Mouse (Mus musculus) hindbrain, embryonic 16.5 days (tissue): ENCODE results near the gene Gm20605. TPM values are rescaled to one million over a fixed set of nuclear protein-coding genes. Genes with fewer than 3 reads are reported as not detected.

Experiments used
- ATAC-seq: fragments of 200-750 bp; cut with Nextera tagmentation; 2 replicates; pipeline ENCODE4 v1.8.0; 2017; ENCODE audit warnings: moderate TSS enrichment, moderate library complexity
- H3K27ac ChIP-seq: fragments of 300-500 bp; sonication (generic); 2 replicates; pipeline ENCODE4 v1.5.1; 2014; ENCODE audit warnings: low read depth, mild to moderate bottlenecking, control low read depth, low read length, moderate library complexity
- H3K27me3 ChIP-seq: fragments of 300-500 bp; sonication (generic); replicated peaks from 2 replicates; pipeline ENCODE4 v1.6.1; 2014; ENCODE audit warnings: low read length; ENCODE audit not compliant: control insufficient read depth, insufficient read depth
- H3K36me3 ChIP-seq: fragments of 300-500 bp; sonication (generic); 2 replicates; pipeline ENCODE4 v1.6.1; 2014; ENCODE audit warnings: mild to moderate bottlenecking, low read length, moderate library complexity, mixed read lengths; ENCODE audit not compliant: control insufficient read depth, insufficient read depth
- H3K4me1 ChIP-seq: fragments of 300-500 bp; sonication (generic); 2 replicates; pipeline ENCODE4 v1.6.1; 2014; ENCODE audit warnings: low read depth, low read length; ENCODE audit not compliant: control insufficient read depth, insufficient read depth
- H3K4me2 ChIP-seq: fragments of 300-500 bp; sonication (generic); 2 replicates; pipeline ENCODE4 v1.6.1; 2014; ENCODE audit warnings: mild to moderate bottlenecking, low read length, control low read depth, moderate library complexity
- H3K4me3 ChIP-seq: fragments of 300-500 bp; sonication (generic); 2 replicates; pipeline ENCODE4 v1.5.1; 2014; ENCODE audit warnings: mild to moderate bottlenecking, low read length, control low read depth, moderate library complexity
- H3K9ac ChIP-seq: fragments of 300-500 bp; sonication (generic); 2 replicates; pipeline ENCODE4 v1.6.1; 2014; ENCODE audit warnings: low read depth, mild to moderate bottlenecking, control low read depth, low read length, moderate library complexity
- H3K9me3 ChIP-seq: fragments of 300-500 bp; sonication (generic); 2 replicates; pipeline ENCODE4 v1.6.1; 2014; ENCODE audit warnings: mild to moderate bottlenecking, low read length, moderate library complexity; ENCODE audit not compliant: control insufficient read depth
- WGBS: fragments of 180-500 bp; shearing (Covaris S2); extraction: QIAGEN DNeasy Blood & Tissue Kit; methylation state at CpG from one replicate; pipeline ENCODE4 v1.1.7; 2014; 5-methylcytosine and 5-hydroxymethylcytosine counted together
- polyA plus RNA-seq: library from polyadenylated mRNA; unstranded; fragments of >200 nt; fragmentation: Nextera tagmentation; extraction: Ambion mirVana; gene quantifications from 2 replicates; pipeline ENCODE4 v1.2.1, GENCODE M21; 2015

Gene Gm20605
- polyA plus RNA-seq, 1 experiment from 2014 or later, result 7.4 TPM

DNA sequence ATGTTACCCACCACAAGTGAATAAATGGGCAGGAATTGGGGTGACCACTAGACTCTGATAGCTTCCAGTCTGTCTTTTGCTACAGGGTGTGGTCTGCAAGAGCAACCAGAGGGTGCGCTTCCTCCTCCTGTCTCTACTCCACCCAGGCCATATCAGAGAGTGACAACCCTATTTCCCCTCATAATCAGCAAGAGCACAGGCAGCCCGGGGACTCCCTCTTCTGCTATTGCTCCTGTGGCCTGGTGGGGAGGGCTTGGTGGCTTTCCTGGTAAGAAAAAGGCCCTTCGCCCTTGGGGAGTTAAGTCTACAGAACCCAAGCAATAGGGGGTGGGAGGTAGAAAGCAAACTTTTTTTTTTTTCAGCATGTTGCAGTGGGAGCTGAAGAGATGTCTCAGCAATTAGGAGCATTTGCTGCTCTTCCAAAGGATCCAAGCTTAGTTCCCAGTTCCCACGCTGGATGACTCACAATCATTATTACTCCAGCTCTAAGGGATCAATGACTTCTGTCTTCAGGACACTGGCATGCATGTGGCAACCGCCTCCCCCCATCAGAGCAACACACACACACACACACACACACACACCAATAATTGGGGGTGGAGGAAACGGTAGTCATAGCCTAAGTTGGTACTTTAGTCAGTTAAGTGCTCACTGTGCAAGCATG lies 57.3 kb downstream of the Gm20605 start:
- Histone ChIP-seq H3K9ac (no peak overlapping the region), H3K4me2 (no peak overlapping the region), H3K27me3 (no peaks in the 10 kb centered on the region), H3K4me1 (peaks cover 17% of the 10 kb centered on the region), H3K9me3 (no peaks in the 10 kb centered on the region), H3K36me3 (no peaks in the 10 kb centered on the region), H3K4me3 (no peak overlapping the region), H3K27ac (no peak overlapping the region)
- WGBS, result 87% methylated on average over 6 of the region's 6 CpGs
- no peak for ATAC-seq

DNA sequence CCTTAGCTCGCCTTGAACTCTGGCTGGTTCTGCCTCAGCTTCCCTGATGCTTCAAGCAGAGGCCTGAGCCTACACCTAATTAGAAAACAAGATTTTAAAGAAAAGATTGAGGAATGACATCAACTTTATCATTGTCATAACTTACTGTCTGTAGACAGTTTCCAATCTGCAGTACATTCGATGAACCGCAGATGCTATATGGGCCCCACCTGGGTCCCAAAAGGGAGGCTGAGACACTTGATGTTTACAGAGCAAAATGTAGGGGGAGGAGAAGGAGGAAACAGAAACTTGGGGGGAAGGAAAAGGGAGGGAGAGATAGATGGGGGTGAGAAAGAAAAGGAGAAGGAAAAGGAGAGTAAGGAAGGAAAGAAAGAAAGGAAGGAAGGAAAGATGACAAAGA lies 61.0 kb downstream of the Gm20605 start:
- H3K4me3 ChIP-seq, result no peak overlapping the region
- no peak overlapping the region for H3K27ac ChIP-seq
- H3K9me3 ChIP-seq, result no peaks in the 10 kb centered on the region
- H3K36me3 ChIP-seq, result no peaks in the 10 kb centered on the region
- no peaks in the 10 kb centered on the region; the same call in 1 of the 2 replicates for H3K4me1 ChIP-seq
- H3K4me2 ChIP-seq, result no peak overlapping the region
- ATAC-seq, result no peak
- H3K9ac ChIP-seq, result no peak overlapping the region; the same call in 1 of the 2 replicates
- no peaks in the 10 kb centered on the region for H3K27me3 ChIP-seq
- 87% methylated on average over 3 of the region's 3 CpGs for WGBS

DNA sequence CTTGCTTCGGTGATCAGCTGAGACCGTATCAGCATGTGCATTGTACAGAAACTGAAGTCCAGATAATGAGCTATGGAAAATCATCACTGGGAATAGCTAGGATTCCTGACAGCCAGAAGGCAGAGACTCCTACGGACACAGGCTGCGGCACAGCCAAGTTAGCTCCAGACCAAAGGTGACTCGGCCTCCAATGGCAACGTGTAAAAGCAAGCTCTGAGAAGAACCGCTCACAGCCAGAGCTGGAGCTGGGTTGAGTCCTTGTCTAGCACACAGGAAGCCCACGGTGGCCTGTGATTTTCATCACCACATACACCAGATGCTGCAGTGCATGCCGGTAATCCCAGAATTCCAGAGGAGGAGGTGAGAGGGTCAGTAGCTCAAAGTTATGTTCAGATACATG lies 61.6 kb downstream of the Gm20605 start:
- no peak overlapping the region for H3K9ac ChIP-seq
- H3K27me3 ChIP-seq, result no peaks in the 10 kb centered on the region
- H3K4me3 ChIP-seq, result no peak overlapping the region
- H3K4me1 ChIP-seq, result no peaks in the 10 kb centered on the region
- 67% methylated on average over 9 of the region's 9 CpGs for WGBS
- H3K4me2 ChIP-seq, result no peak overlapping the region
- no peaks in the 10 kb centered on the region for H3K36me3 ChIP-seq
- no peak for ATAC-seq
- H3K27ac ChIP-seq, result no peak overlapping the region
- no peaks in the 10 kb centered on the region for H3K9me3 ChIP-seq

DNA sequence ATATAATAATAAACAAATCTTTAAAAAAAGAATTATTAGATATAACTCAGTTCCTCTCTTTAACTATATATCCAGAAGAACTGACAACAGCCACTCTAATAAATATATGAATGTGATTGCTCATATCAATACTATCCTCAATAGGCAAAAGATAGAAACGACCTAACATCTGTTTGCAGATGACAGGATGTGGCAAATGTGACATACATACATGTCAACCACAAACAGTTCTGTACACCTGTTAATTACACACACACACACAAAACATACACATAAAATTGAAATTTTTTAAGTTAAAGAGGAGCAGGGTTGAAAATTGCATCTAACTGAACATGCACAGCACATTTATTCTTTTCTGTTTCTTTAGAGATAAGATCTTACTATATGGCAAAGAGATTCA lies 62.9 kb downstream of the Gm20605 start:
- H3K27me3 ChIP-seq, result no peaks in the 10 kb centered on the region
- H3K36me3 ChIP-seq, result no peaks in the 10 kb centered on the region
- H3K9me3 ChIP-seq, result no peaks in the 10 kb centered on the region
- ATAC-seq, result no peak
- no peak overlapping the region for H3K4me3 ChIP-seq
- H3K4me2 ChIP-seq, result no peak overlapping the region
- H3K27ac ChIP-seq, result no peak overlapping the region
- H3K4me1 ChIP-seq, result no peaks in the 10 kb centered on the region
- WGBS, result 83% methylated on average over 1 of the region's 1 CpGs
- no peak overlapping the region for H3K9ac ChIP-seq

Other genes with a start within 250 kb of the Gm20605 start
- gene Zan, start 152.1 kb upstream of the Gm20605 start, polyA plus RNA-seq, result 0.19 and 0.24 TPM in 2 replicates
- gene Pop7, start 126.7 kb upstream of the Gm20605 start, polyA plus RNA-seq, result 79.3 and 87.0 TPM in 2 replicates
- 11.8 and 16.3 TPM in 2 replicates for gene Gigyf1, start 110.6 kb upstream of the Gm20605 start, polyA plus RNA-seq
- not detected in 2 replicates for gene Epo, start 95.9 kb upstream of the Gm20605 start, polyA plus RNA-seq
- 519 and 521 TPM in 2 replicates for gene Gnb2, start 95.7 kb upstream of the Gm20605 start, polyA plus RNA-seq
- gene Actl6b, start 75.7 kb upstream of the Gm20605 start, polyA plus RNA-seq, result 268 and 271 TPM in 2 replicates
- gene Tfr2, start 59.3 kb upstream of the Gm20605 start, polyA plus RNA-seq, result 7.9 and 8.4 TPM in 2 replicates
- 60.0 and 63.4 TPM in 2 replicates for gene Mospd3, start 28.1 kb upstream of the Gm20605 start, polyA plus RNA-seq
- 23.3 and 25.7 TPM in 2 replicates for gene Pcolce, start 15.4 kb upstream of the Gm20605 start, polyA plus RNA-seq
- gene Fbxo24, start 173 bp upstream of the Gm20605 start, polyA plus RNA-seq, result not detected in 2 replicates
- 14.9 and 21.6 TPM in 2 replicates for gene Lrch4, start 54 bp upstream of the Gm20605 start, polyA plus RNA-seq
- 3.4 and 6.6 TPM in 2 replicates for gene Sap25, start 12.2 kb downstream of the Gm20605 start, polyA plus RNA-seq
- gene Irs3, start 16.5 kb downstream of the Gm20605 start, polyA plus RNA-seq, result 0.11 and 0.16 TPM in 2 replicates
- 20.1 and 21.7 TPM in 2 replicates for gene Agfg2, start 55.6 kb downstream of the Gm20605 start, polyA plus RNA-seq
- 44.0 and 50.2 TPM in 2 replicates for gene Nyap1, start 112.4 kb downstream of the Gm20605 start, polyA plus RNA-seq
- 101 and 150 TPM in 2 replicates for gene Tsc22d4, start 116.6 kb downstream of the Gm20605 start, polyA plus RNA-seq
- gene Ppp1r35, start 149.7 kb downstream of the Gm20605 start, polyA plus RNA-seq, result 34.9 and 41.8 TPM in 2 replicates
- gene Mepce, start 158.5 kb downstream of the Gm20605 start, polyA plus RNA-seq, result 11.1 and 12.2 TPM in 2 replicates
- gene Zcwpw1, start 158.6 kb downstream of the Gm20605 start, polyA plus RNA-seq, result 11.2 and 13.5 TPM in 2 replicates
- 0.17 and 0.51 TPM in 2 replicates for gene Pilra, start 207.1 kb downstream of the Gm20605 start, polyA plus RNA-seq
- not detected in 2 replicates for gene Pilrb1, start 228.9 kb downstream of the Gm20605 start, polyA plus RNA-seq
- not detected in 2 replicates for gene Pilrb2, start 242.6 kb downstream of the Gm20605 start, polyA plus RNA-seq